Mouse (Mus musculus): Measurements from ENCODE around the gene Samd8. TPM values are rescaled to one million over a fixed set of nuclear protein-coding genes. Genes with fewer than 3 reads are reported as not detected.
A peak's percentile ranks its signal among the peaks of the same experiment; 100 is the strongest.

Gene Samd8
- polyA plus RNA-seq, 1 experiment from 2014 or later: 19.9 TPM

- no peaks in the 10 kb centered on the region for H3K4me1 ChIP-seq (replicated peaks; ENCODE audit: control insufficient read depth, insufficient read depth, low read length)
- H3K9me3 ChIP-seq (ENCODE audit: control insufficient read depth, low read length): no peaks in the 10 kb centered on the region
- H3K36me3 ChIP-seq (ENCODE audit: control insufficient read depth, insufficient read depth, low read length): no peaks in the 10 kb centered on the region
- ATAC-seq (ENCODE audit: low FRiP score) (no peak), DNase-seq (ENCODE audit: low spot score) (peak; percentile 39)
- H3K27ac ChIP-seq (ENCODE audit: low read depth, low read length): no peak overlapping the region
- no peak overlapping the region for H3K4me3 ChIP-seq (ENCODE audit: low read depth, low read length)
- H3K9ac ChIP-seq (ENCODE audit: low read depth, low read length): no peak overlapping the region
- WGBS: 57% methylated on average over 17 of the region's 17 CpGs
- no peaks in the 10 kb centered on the region for H3K27me3 ChIP-seq (ENCODE audit: control insufficient read depth, insufficient read depth, low read length)
- H3K4me2 ChIP-seq (replicated peaks; ENCODE audit: low read depth, low read length): no peak overlapping the region
Observed at GRCm38 (mm10) chr14:21719646-21720383, 30.5 kb upstream of the Samd8 start.

DNA sequence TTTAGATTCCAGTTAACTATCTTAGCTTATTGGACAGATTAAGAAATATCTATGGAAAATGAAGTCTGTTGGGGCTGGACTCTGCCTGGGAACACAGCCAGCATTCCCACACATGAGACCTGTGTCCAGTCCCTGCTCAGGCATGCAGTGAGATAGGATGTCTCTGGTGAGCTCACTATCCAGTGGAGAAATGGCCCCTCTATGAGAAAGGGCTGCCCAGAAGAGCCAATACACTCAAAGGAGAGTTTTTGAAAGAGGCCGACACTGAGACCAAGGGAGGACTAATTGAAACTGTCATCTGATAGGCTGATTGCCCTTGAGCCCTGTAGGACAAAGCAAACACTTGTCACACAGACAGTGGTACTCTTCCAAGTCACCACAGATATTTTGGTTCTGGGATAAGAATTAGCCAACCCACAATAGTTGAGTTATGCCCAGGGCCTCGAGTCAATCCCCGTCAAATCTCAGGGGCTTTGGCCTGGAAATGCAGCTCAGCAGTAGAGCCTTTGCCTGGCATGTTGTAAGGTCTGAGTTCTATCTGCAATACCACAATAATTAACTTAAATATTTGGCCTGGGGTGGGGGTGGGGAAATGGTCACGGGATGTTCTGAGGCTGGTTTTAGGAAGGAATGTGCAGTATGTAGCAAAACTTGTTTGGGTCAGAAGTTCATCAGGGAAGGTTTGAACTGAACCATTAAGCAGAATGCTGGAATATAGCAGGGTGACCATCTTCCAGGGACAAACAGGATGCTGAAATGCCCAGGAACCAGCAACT is 29.7 kb upstream of the Samd8 start:
- 74% methylated on average over 4 of the region's 4 CpGs for WGBS
- Histone ChIP-seq H3K27ac (ENCODE audit: low read depth, low read length) (no peak overlapping the region), H3K27me3 (ENCODE audit: control insufficient read depth, insufficient read depth, low read length) (no peaks in the 10 kb centered on the region), H3K4me3 (ENCODE audit: low read depth, low read length) (no peak overlapping the region), H3K4me2 (replicated peaks; ENCODE audit: low read depth, low read length) (no peak overlapping the region), H3K36me3 (ENCODE audit: control insufficient read depth, insufficient read depth, low read length) (no peaks in the 10 kb centered on the region), H3K9ac (ENCODE audit: low read depth, low read length) (no peak overlapping the region), H3K4me1 (replicated peaks; ENCODE audit: control insufficient read depth, insufficient read depth, low read length) (no peaks in the 10 kb centered on the region), H3K9me3 (ENCODE audit: control insufficient read depth, low read length) (no peaks in the 10 kb centered on the region)
- DNase-seq (ENCODE audit: low spot score): no peak
- ATAC-seq (ENCODE audit: low FRiP score): no peak

GRCm38 (mm10) chr14:21722021-21722698 is 28.2 kb upstream of the Samd8 start:
- DNase-seq (ENCODE audit: low spot score): no peak
- no peak for ATAC-seq (ENCODE audit: low FRiP score)
- WGBS: 74% methylated on average over 8 of the region's 8 CpGs
- H3K4me1 ChIP-seq (replicated peaks; ENCODE audit: control insufficient read depth, insufficient read depth, low read length): no peaks in the 10 kb centered on the region
- H3K9me3 ChIP-seq (ENCODE audit: control insufficient read depth, low read length): no peaks in the 10 kb centered on the region
- H3K36me3 ChIP-seq (ENCODE audit: control insufficient read depth, insufficient read depth, low read length): no peaks in the 10 kb centered on the region
- H3K9ac ChIP-seq (ENCODE audit: low read depth, low read length): no peak overlapping the region
- H3K27me3 ChIP-seq (ENCODE audit: control insufficient read depth, insufficient read depth, low read length): no peaks in the 10 kb centered on the region
- no peak overlapping the region for H3K4me3 ChIP-seq (ENCODE audit: low read depth, low read length)
- H3K27ac ChIP-seq (ENCODE audit: low read depth, low read length): no peak overlapping the region
- no peak overlapping the region for H3K4me2 ChIP-seq (replicated peaks; ENCODE audit: low read depth, low read length)

GRCm38 (mm10) chr14:21729031-21729732 is 21.1 kb upstream of the Samd8 start:
- no peaks in the 10 kb centered on the region for H3K4me1 ChIP-seq (replicated peaks; ENCODE audit: control insufficient read depth, insufficient read depth, low read length)
- H3K27me3 ChIP-seq (ENCODE audit: control insufficient read depth, insufficient read depth, low read length): no peaks in the 10 kb centered on the region
- no peak overlapping the region for H3K4me3 ChIP-seq (ENCODE audit: low read depth, low read length)
- no peak overlapping the region for H3K4me2 ChIP-seq (replicated peaks; ENCODE audit: low read depth, low read length)
- H3K36me3 ChIP-seq (ENCODE audit: control insufficient read depth, insufficient read depth, low read length): no peaks in the 10 kb centered on the region
- H3K9ac ChIP-seq (ENCODE audit: low read depth, low read length): no peak overlapping the region
- no peak overlapping the region for H3K27ac ChIP-seq (ENCODE audit: low read depth, low read length)
- 82% methylated on average over 6 of the region's 6 CpGs for WGBS
- H3K9me3 ChIP-seq (ENCODE audit: control insufficient read depth, low read length): no peaks in the 10 kb centered on the region
- ATAC-seq (ENCODE audit: low FRiP score) (no peak), DNase-seq (ENCODE audit: low spot score) (no peak)

DNA sequence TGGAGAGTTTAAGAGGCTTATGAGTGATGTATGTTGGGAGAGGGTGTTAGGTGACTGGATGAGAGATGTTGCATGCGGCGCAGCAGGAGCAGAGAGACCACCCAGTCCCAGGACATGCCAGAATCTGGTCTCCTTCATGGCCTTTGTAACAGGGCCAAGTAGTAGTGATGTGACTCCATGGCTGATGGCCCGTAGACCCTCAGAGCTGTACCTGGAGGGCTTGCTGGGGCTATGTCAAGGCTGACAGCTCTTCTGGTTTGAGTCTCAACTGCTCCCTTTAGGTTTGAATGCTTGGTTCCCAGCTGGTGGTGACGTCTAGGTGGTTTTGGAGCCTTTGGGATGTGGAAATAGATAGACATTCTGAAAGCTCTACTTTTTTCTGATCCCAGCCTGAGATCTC is 20.4 kb upstream of the Samd8 start:
- Histone ChIP-seq H3K27ac (ENCODE audit: low read depth, low read length) (no peak overlapping the region), H3K9me3 (ENCODE audit: control insufficient read depth, low read length) (no peaks in the 10 kb centered on the region), H3K9ac (ENCODE audit: low read depth, low read length) (no peak overlapping the region), H3K36me3 (ENCODE audit: control insufficient read depth, insufficient read depth, low read length) (no peaks in the 10 kb centered on the region), H3K4me1 (replicated peaks; ENCODE audit: control insufficient read depth, insufficient read depth, low read length) (no peaks in the 10 kb centered on the region), H3K4me2 (replicated peaks; ENCODE audit: low read depth, low read length) (no peak overlapping the region), H3K27me3 (ENCODE audit: control insufficient read depth, insufficient read depth, low read length) (no peaks in the 10 kb centered on the region), H3K4me3 (ENCODE audit: low read depth, low read length) (no peak overlapping the region)
- DNase-seq (ENCODE audit: low spot score) (no peak), ATAC-seq (ENCODE audit: low FRiP score) (no peak)
- WGBS: 95% methylated on average over 4 of the region's 4 CpGs

- H3K9ac ChIP-seq (ENCODE audit: low read depth, low read length): no peak overlapping the region
- no peaks in the 10 kb centered on the region for H3K36me3 ChIP-seq (ENCODE audit: control insufficient read depth, insufficient read depth, low read length)
- no peak overlapping the region for H3K4me2 ChIP-seq (replicated peaks; ENCODE audit: low read depth, low read length)
- H3K4me1 ChIP-seq (replicated peaks; ENCODE audit: control insufficient read depth, insufficient read depth, low read length): no peaks in the 10 kb centered on the region
- H3K27ac ChIP-seq (ENCODE audit: low read depth, low read length): no peak overlapping the region
- 95% methylated on average over 15 of the region's 15 CpGs for WGBS
- DNase-seq (ENCODE audit: low spot score) (no peak), ATAC-seq (ENCODE audit: low FRiP score) (no peak)
- H3K27me3 ChIP-seq (ENCODE audit: control insufficient read depth, insufficient read depth, low read length): no peaks in the 10 kb centered on the region
- no peaks in the 10 kb centered on the region for H3K9me3 ChIP-seq (ENCODE audit: control insufficient read depth, low read length)
- H3K4me3 ChIP-seq (ENCODE audit: low read depth, low read length): no peak overlapping the region
Observed at GRCm38 (mm10) chr14:21733131-21733905, 17.0 kb upstream of the Samd8 start.

GRCm38 (mm10) chr14:21740345-21740744 is 10.0 kb upstream of the Samd8 start:
- H3K27ac ChIP-seq (ENCODE audit: low read depth, low read length): no peak overlapping the region
- 93% methylated on average over 7 of the region's 7 CpGs for WGBS

GRCm38 (mm10) chr14:21741314-21741713 is 9.0 kb upstream of the Samd8 start:
- Histone ChIP-seq H3K4me2 (replicated peaks; ENCODE audit: low read depth, low read length) (no peak overlapping the region), H3K27ac (ENCODE audit: low read depth, low read length) (no peak overlapping the region), H3K27me3 (ENCODE audit: control insufficient read depth, insufficient read depth, low read length) (no peaks in the 10 kb centered on the region), H3K4me3 (ENCODE audit: low read depth, low read length) (no peak overlapping the region), H3K9me3 (ENCODE audit: control insufficient read depth, low read length) (no peaks in the 10 kb centered on the region), H3K4me1 (replicated peaks; ENCODE audit: control insufficient read depth, insufficient read depth, low read length) (no peaks in the 10 kb centered on the region), H3K9ac (ENCODE audit: low read depth, low read length) (no peak overlapping the region), H3K36me3 (ENCODE audit: control insufficient read depth, insufficient read depth, low read length) (no peaks in the 10 kb centered on the region)
- ATAC-seq (ENCODE audit: low FRiP score): no peak
- WGBS: 98% methylated on average over 3 of the region's 3 CpGs
- DNase-seq (ENCODE audit: low spot score): no peak

More at GRCm38 (mm10) chr14:21740345-21740744, 10.0 kb upstream of the Samd8 start:
- H3K9me3 ChIP-seq (ENCODE audit: control insufficient read depth, low read length): no peaks in the 10 kb centered on the region
- no peak overlapping the region for H3K9ac ChIP-seq (ENCODE audit: low read depth, low read length)
- no peak for ATAC-seq (ENCODE audit: low FRiP score)
- no peak overlapping the region for H3K4me3 ChIP-seq (ENCODE audit: low read depth, low read length)
- no peaks in the 10 kb centered on the region for H3K4me1 ChIP-seq (replicated peaks; ENCODE audit: control insufficient read depth, insufficient read depth, low read length)
- no peaks in the 10 kb centered on the region for H3K36me3 ChIP-seq (ENCODE audit: control insufficient read depth, insufficient read depth, low read length)
- no peak for DNase-seq (ENCODE audit: low spot score)
- H3K27me3 ChIP-seq (ENCODE audit: control insufficient read depth, insufficient read depth, low read length): no peaks in the 10 kb centered on the region
- H3K4me2 ChIP-seq (replicated peaks; ENCODE audit: low read depth, low read length): no peak overlapping the region

Measured in hindbrain, embryonic 11.5 days (tissue).